Mouse (Mus musculus) small intestine, adult 2 months (tissue): Measurements from ENCODE around the gene Igf2.

Experiments used
- CTCF ChIP-seq: fragments of 200-500 bp; IDR thresholded peaks from 2 replicates; pipeline ENCODE4 v1.5.1; 2012; ENCODE audit warnings: low read depth, mild to moderate bottlenecking, control low read depth, inconsistent platforms, low read length, moderate library complexity, mixed read lengths; ENCODE audit not compliant: insufficient replicate concordance, insufficient read length; ENCODE audit errors: extremely low read depth
- POLR2A ChIP-seq: fragments of 200-500 bp; IDR thresholded peaks from 2 replicates; pipeline ENCODE4 v1.6.1; 2012; ENCODE audit warnings: low read depth, mild to moderate bottlenecking, control low read depth, inconsistent platforms, low read length, moderate library complexity

DNA sequence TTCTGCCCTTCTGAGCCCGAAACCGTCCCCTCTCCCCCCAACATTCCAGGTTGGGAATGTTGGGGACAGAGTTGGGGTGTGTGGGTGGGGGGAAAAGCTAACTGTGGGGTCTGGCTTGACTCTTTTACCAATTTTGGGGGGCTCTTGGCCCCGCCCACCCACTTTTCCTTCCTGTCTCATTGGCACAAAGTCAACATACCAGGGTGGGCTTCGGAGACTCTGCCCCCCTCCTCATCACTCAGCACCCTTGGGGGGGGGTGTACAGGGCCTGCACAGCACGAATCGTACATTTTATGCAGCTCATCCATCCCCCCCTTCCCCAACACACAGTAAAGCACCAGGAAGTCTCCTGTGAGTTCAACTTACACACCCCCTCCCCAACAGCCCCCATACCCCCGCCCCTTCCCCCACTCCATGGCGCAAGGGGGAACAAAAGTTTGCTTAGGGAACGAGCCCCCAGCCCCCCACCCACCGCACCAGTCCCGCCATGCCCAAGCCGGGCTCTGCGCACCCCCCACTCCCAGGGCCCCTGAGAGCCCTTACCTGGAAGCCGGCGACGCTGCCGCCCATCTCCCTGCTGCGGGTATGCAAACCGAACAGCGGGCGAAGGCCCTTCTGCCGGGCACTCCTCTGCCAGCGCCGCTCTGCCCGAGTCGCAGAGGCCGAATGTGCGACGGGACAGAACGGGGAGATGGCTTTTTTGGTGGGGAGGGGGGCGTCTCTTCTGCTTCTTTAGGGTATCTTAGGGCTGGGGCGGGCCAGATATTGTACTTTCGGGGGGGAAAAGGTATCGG is 8.6 kb downstream of the Igf2 start:
- no peak for TF ChIP-seq CTCF
- no peak for TF ChIP-seq POLR2A
